Mouse (Mus musculus): Measurements from ENCODE around the gene Gzmm.
"Not testable (repeated sequence)": the region's sequence is repeated elsewhere in the genome, so short reads cannot be mapped to it uniquely, and the experiment has no call there.

Gene Gzmm

GRCm38 (mm10) chr10:79701443-79702129, 12.8 kb downstream of the Gzmm start:
- DNase-seq (ENCODE audit: low read depth, low spot score), result no peak

GRCm38 (mm10) chr10:79702970-79703369, 14.2 kb downstream of the Gzmm start:
- not testable (repeated sequence) for DNase-seq (ENCODE audit: low read depth, low spot score)

- no peak for DNase-seq (ENCODE audit: low read depth, low spot score)
Measured at GRCm38 (mm10) chr10:79703541-79703940, 14.7 kb downstream of the Gzmm start.

GRCm38 (mm10) chr10:79704065-79704969, 15.5 kb downstream of the Gzmm start, which contains the start of gene Bsg:
Gene Bsg, plus strand, starts transcription at chr10:79704491.
- peak; percentile 99 for DNase-seq (ENCODE audit: low read depth, low spot score)

GRCm38 (mm10) chr10:79704970-79705360, 16.1 kb downstream of the Gzmm start:
- DNase-seq (ENCODE audit: low read depth, low spot score), result no peak

- DNase-seq (ENCODE audit: low read depth, low spot score), result no peak
Measured at GRCm38 (mm10) chr10:79705951-79706350, 17.1 kb downstream of the Gzmm start.

GRCm38 (mm10) chr10:79706406-79707094, 17.7 kb downstream of the Gzmm start:
- no peak for DNase-seq (ENCODE audit: low read depth, low spot score)

- DNase-seq (ENCODE audit: low read depth, low spot score), result no peak
Measured at GRCm38 (mm10) chr10:79707162-79707561, 18.3 kb downstream of the Gzmm start.

- no peak for DNase-seq (ENCODE audit: low read depth, low spot score)
Measured at GRCm38 (mm10) chr10:79707759-79708158, 18.9 kb downstream of the Gzmm start.

- DNase-seq (ENCODE audit: low read depth, low spot score), result no peak
Measured at GRCm38 (mm10) chr10:79708668-79709067, 19.8 kb downstream of the Gzmm start.

- no peak for DNase-seq (ENCODE audit: low read depth, low spot score)
Measured at GRCm38 (mm10) chr10:79709307-79709706, 20.5 kb downstream of the Gzmm start.

GRCm38 (mm10) chr10:79712029-79712428, 23.2 kb downstream of the Gzmm start:
- no peak for DNase-seq (ENCODE audit: low read depth, low spot score)

GRCm38 (mm10) chr10:79712499-79713126, 23.8 kb downstream of the Gzmm start:
- DNase-seq (ENCODE audit: low read depth, low spot score), result peak; percentile 68

GRCm38 (mm10) chr10:79713163-79713562, 24.3 kb downstream of the Gzmm start:
- no peak for DNase-seq (ENCODE audit: low read depth, low spot score)

GRCm38 (mm10) chr10:79714996-79715395, 26.2 kb downstream of the Gzmm start:
- DNase-seq (ENCODE audit: low read depth, low spot score), result no peak

GRCm38 (mm10) chr10:79716254-79716987, 27.6 kb downstream of the Gzmm start, which contains the start of gene Hcn2:
Gene Hcn2, plus strand, starts transcription at chr10:79716634.
- DNase-seq (ENCODE audit: low read depth, low spot score), result no peak

- no peak for DNase-seq (ENCODE audit: low read depth, low spot score)
Measured at GRCm38 (mm10) chr10:79716988-79717355, 28.2 kb downstream of the Gzmm start.

GRCm38 (mm10) chr10:79717640-79718357, 29.0 kb downstream of the Gzmm start:
- DNase-seq (ENCODE audit: low read depth, low spot score), result no peak

- no peak for DNase-seq (ENCODE audit: low read depth, low spot score)
Measured at GRCm38 (mm10) chr10:79721089-79721488, 32.3 kb downstream of the Gzmm start.

- DNase-seq (ENCODE audit: low read depth, low spot score), result no peak
Measured at GRCm38 (mm10) chr10:79723047-79723446, 34.2 kb downstream of the Gzmm start.

Data from retina, postnatal 7 days (tissue).